Mouse (Mus musculus): ENCODE data around the gene Trio. TPM values are rescaled to one million over a fixed set of nuclear protein-coding genes. Genes with fewer than 3 reads are reported as not detected.

Gene Trio
- polyA plus RNA-seq, 1 experiment from 2014 or later = 2.8 TPM

DNA sequence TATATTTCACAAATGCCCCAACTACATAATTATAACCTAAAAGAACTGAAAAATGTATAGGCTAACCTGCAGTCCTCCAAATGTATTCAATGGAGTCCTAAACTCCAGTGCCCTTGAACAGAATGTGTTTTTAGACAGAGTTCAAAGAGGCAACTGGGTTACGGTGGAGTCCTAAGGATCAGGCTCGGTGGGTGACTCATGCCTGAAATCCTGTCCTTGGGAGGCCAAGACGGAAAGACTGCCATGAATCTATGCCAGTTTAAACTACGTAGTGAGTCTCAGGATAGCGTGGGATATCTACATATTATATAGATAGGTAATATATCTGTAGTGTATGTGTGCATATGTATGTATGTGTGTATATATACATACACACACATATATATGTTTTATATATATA lies 234.5 kb downstream of the Trio start:
- no peak overlapping the region for H3K4me3 ChIP-seq (replicated peaks)
- no peak overlapping the region for H3K27ac ChIP-seq
- no peaks in the 10 kb centered on the region for H3K9me3 ChIP-seq (replicated peaks)
- H3K36me3 ChIP-seq = no peaks in the 10 kb centered on the region
- H3K4me1 ChIP-seq (replicated peaks) = 0 out of 2 replicates have a peak, but pooled peaks cover 2% of the 10 kb centered on the region
- H3K9ac ChIP-seq = no peak overlapping the region
- H3K27me3 ChIP-seq = no peaks in the 10 kb centered on the region
- ATAC-seq (ENCODE audit: low read depth) (no peak), DNase-seq (no peak)
- WGBS (ENCODE audit: insufficient replicate concordance) = 81% methylated on average over 5 of the region's 5 CpGs
- H3K4me2 ChIP-seq = no peak overlapping the region

- H3K4me1 ChIP-seq (replicated peaks) = no peaks in the 10 kb centered on the region
- H3K4me2 ChIP-seq = no peak overlapping the region
- no peaks in the 10 kb centered on the region for H3K27me3 ChIP-seq
- H3K27ac ChIP-seq = no peak overlapping the region
- no peaks in the 10 kb centered on the region for H3K9me3 ChIP-seq (replicated peaks)
- 71% methylated on average over 6 of the region's 6 CpGs for WGBS (ENCODE audit: insufficient replicate concordance)
- no peak overlapping the region for H3K9ac ChIP-seq
- no peak overlapping the region for H3K4me3 ChIP-seq (replicated peaks)
- DNase-seq = no peak
- no peak for ATAC-seq (ENCODE audit: low read depth)
- H3K36me3 ChIP-seq = no peaks in the 10 kb centered on the region
Observed at GRCm38 (mm10) chr15:27790699-27791098, 234.9 kb downstream of the Trio start.

GRCm38 (mm10) chr15:27789325-27789724 lies 236.3 kb downstream of the Trio start:
- Histone ChIP-seq H3K36me3 (no peaks in the 10 kb centered on the region), H3K9ac (no peak overlapping the region), H3K27me3 (no peaks in the 10 kb centered on the region), H3K4me1 (replicated peaks) (peaks cover 9% of the 10 kb centered on the region), H3K4me3 (replicated peaks) (no peak overlapping the region), H3K4me2 (no peak overlapping the region), H3K9me3 (replicated peaks) (no peaks in the 10 kb centered on the region), H3K27ac (no peak overlapping the region)
- ATAC-seq (ENCODE audit: low read depth) (no peak), DNase-seq (no peak)
- 63% methylated on average over 3 of the region's 3 CpGs for WGBS (ENCODE audit: insufficient replicate concordance)

DNA sequence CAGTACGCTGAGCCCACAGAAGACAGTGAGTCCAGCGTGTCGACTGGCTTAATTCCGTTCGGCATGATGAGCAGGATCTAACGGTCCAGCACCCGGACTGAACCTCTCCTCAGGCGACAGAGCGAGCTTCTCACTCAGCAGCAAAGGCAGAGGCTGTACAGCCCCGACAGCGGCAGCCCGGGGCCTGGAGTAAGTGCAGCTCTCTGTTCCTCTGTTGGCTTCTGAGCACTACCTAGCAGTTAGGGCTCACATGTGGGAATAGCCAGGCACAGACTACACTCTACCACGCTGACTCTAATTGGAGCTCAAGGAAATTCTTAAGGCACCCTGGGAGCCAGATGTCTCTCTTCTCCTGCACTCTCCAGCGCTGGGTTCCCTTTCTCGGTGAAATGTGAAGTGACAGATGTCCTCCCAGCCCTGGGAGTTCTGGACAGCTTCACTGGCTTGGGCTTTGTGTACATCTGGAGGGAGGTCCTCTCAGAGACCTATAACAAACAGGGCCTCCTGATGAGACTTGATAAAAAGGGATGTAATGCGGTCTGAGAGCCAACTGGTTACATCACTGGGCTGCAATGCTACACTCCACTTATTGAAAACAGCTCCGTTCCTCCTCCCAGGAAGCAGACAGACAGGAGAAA lies 237.4 kb downstream of the Trio start:
- no peak overlapping the region for H3K4me2 ChIP-seq
- H3K36me3 ChIP-seq = no peaks in the 10 kb centered on the region
- H3K27ac ChIP-seq = peak overlapping the region; percentile 23; the same call in 1 of the 2 replicates
- ATAC-seq (ENCODE audit: low read depth) = no peak
- H3K9me3 ChIP-seq (replicated peaks) = no peaks in the 10 kb centered on the region
- H3K4me1 ChIP-seq (replicated peaks) = peaks cover 19% of the 10 kb centered on the region
- H3K9ac ChIP-seq = no peak overlapping the region
- 71% methylated on average over 17 of the region's 17 CpGs for WGBS (ENCODE audit: insufficient replicate concordance)
- peak overlapping the region; percentile 25; the same call in 1 of the 2 replicates for H3K4me3 ChIP-seq (replicated peaks)
- H3K27me3 ChIP-seq = no peaks in the 10 kb centered on the region
- DNase-seq = no peak

- H3K9me3 ChIP-seq (replicated peaks) = no peaks in the 10 kb centered on the region
- H3K9ac ChIP-seq = no peak overlapping the region
- DNase-seq (no peak), ATAC-seq (ENCODE audit: low read depth) (no peak)
- 62% methylated on average over 4 of the region's 4 CpGs for WGBS (ENCODE audit: insufficient replicate concordance)
- no peaks in the 10 kb centered on the region for H3K27me3 ChIP-seq
- H3K27ac ChIP-seq = no peak overlapping the region
- H3K4me2 ChIP-seq = peak overlapping the region; percentile 2
- no peaks in the 10 kb centered on the region for H3K36me3 ChIP-seq
- 0 out of 2 replicates have a peak overlapping the region, but pooled peaks have one; percentile 25 for H3K4me3 ChIP-seq (replicated peaks)
- H3K4me1 ChIP-seq (replicated peaks) = peaks cover 22% of the 10 kb centered on the region
Observed at GRCm38 (mm10) chr15:27787151-27787550, 238.5 kb downstream of the Trio start.

GRCm38 (mm10) chr15:27786418-27786817 lies 239.2 kb downstream of the Trio start:
- WGBS (ENCODE audit: insufficient replicate concordance) = 77% methylated on average over 11 of the region's 11 CpGs
- Histone ChIP-seq H3K4me2 (peak overlapping the region; percentile 2; the same call in 1 of the 2 replicates), H3K9me3 (replicated peaks) (no peaks in the 10 kb centered on the region), H3K27ac (no peak overlapping the region), H3K9ac (no peak overlapping the region), H3K27me3 (no peaks in the 10 kb centered on the region), H3K4me3 (replicated peaks) (no peak overlapping the region), H3K36me3 (no peaks in the 10 kb centered on the region), H3K4me1 (replicated peaks) (peaks cover 22% of the 10 kb centered on the region)
- ATAC-seq (ENCODE audit: low read depth) (no peak), DNase-seq (no peak)

GRCm38 (mm10) chr15:27785280-27786001 lies 240.2 kb downstream of the Trio start:
- Histone ChIP-seq H3K9me3 (replicated peaks) (no peaks in the 10 kb centered on the region), H3K27me3 (no peaks in the 10 kb centered on the region), H3K9ac (no peak overlapping the region), H3K4me1 (replicated peaks) (peaks cover 22% of the 10 kb centered on the region), H3K4me2 (peak overlapping the region; percentile 11), H3K4me3 (replicated peaks) (no peak overlapping the region), H3K27ac (peak overlapping the region; percentile 40), H3K36me3 (no peaks in the 10 kb centered on the region)
- ATAC-seq (ENCODE audit: low read depth) (peak; percentile 22; the same call in 1 of the 2 replicates), DNase-seq (no peak)
- WGBS (ENCODE audit: insufficient replicate concordance) = 33% methylated on average over 12 of the region's 12 CpGs

DNA sequence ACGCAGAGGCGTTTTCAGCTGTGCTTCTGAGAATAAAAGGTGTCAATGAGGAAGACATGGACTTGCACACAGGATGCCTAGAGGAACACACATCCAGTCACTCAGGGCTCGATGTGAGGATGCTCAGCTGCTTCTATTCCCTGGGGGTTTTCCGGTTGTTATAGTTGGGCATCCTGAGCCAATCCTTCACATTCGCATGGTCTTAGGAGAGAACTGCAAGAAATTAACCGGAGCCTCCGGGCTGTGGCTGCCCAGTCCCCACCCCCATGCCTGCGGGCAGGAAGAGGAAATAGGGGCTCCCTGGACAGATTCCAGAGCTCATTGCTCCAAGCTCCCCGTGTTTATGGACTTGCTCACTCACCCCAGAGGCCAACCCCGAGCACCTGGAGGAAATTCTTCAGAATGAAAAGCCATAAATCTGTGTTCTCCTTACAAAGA lies 241.5 kb downstream of the Trio start:
- Histone ChIP-seq H3K9me3 (replicated peaks) (no peaks in the 10 kb centered on the region), H3K4me2 (peak overlapping the region; percentile 41), H3K4me3 (replicated peaks) (0 out of 2 replicates have a peak overlapping the region, but pooled peaks have one; percentile 10), H3K9ac (no peak overlapping the region), H3K36me3 (no peaks in the 10 kb centered on the region), H3K27me3 (no peaks in the 10 kb centered on the region), H3K27ac (peak overlapping the region; percentile 63), H3K4me1 (replicated peaks) (peaks cover 22% of the 10 kb centered on the region)
- ATAC-seq (ENCODE audit: low read depth) (no peak), DNase-seq (no peak)
- WGBS (ENCODE audit: insufficient replicate concordance) = 12% methylated on average over 10 of the region's 10 CpGs

- H3K9ac ChIP-seq = no peak overlapping the region
- WGBS (ENCODE audit: insufficient replicate concordance) = 13% methylated on average over 12 of the region's 12 CpGs
- DNase-seq = no peak
- no peak for ATAC-seq (ENCODE audit: low read depth)
- no peaks in the 10 kb centered on the region for H3K36me3 ChIP-seq
- H3K27ac ChIP-seq = peak overlapping the region; percentile 63
- H3K4me3 ChIP-seq (replicated peaks) = 0 out of 2 replicates have a peak overlapping the region, but pooled peaks have one; percentile 10
- no peaks in the 10 kb centered on the region for H3K27me3 ChIP-seq
- H3K4me2 ChIP-seq = peak overlapping the region; percentile 41
- H3K9me3 ChIP-seq (replicated peaks) = no peaks in the 10 kb centered on the region
- peaks cover 22% of the 10 kb centered on the region for H3K4me1 ChIP-seq (replicated peaks)
Observed at GRCm38 (mm10) chr15:27783541-27784125, 242.0 kb downstream of the Trio start.

DNA sequence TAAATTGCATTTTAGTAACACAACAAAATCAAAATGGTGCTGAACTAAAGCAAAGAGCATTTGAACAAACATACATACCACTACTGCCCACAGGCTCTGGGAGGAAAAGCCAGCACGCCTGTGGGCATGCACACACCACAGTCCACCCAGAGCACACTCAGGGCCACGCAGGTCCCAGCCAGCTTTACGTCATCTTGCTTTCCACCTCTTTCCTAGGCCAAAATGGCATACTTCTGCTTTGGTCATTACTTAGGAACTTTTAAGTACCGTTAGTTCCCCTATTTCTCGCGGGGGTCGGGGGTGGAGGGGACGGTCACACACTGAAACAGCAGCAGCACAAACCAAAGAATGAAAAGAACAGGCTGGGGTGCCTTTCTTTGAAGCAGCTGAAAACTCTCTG lies 242.6 kb downstream of the Trio start:
- WGBS (ENCODE audit: insufficient replicate concordance) = 21% methylated on average over 8 of the region's 8 CpGs
- H3K4me1 ChIP-seq (replicated peaks) = peaks cover 24% of the 10 kb centered on the region
- DNase-seq (no peak), ATAC-seq (ENCODE audit: low read depth) (no peak)
- no peak overlapping the region for H3K9ac ChIP-seq
- peak overlapping the region; percentile 63 for H3K27ac ChIP-seq
- no peaks in the 10 kb centered on the region for H3K9me3 ChIP-seq (replicated peaks)
- no peaks in the 10 kb centered on the region for H3K27me3 ChIP-seq
- H3K4me2 ChIP-seq = peak overlapping the region; percentile 41
- no peak overlapping the region for H3K4me3 ChIP-seq (replicated peaks)
- no peaks in the 10 kb centered on the region for H3K36me3 ChIP-seq

DNA sequence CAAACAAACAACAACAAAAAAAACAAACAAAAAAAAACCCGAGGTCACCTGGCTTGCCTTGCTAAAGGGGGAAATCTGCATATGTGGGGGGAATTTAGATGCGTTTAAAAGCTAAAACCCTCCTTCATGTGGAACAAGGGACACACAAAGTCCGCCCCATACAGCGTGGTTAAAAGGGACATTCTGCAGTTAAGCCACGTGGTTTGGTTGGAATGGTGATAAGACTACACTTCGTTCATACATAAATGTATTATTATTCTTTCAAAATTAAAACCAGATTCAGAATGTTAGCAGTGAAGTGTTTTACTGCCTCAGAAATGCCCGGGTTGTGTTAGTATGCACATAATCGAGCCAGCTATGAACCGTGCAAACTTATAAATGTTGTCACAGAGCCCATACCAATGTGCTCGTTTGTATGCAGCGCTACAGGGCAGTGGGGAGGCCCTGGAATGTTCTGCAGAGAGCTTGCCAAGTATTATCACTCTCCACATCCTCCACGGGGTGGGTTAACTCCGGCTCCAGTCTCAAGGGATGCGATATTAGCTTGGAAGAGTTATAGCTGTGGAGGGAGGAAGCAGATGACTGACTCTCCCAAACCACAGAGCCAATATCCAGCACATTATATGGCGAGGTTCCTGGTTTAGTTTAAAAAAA lies 243.1 kb downstream of the Trio start:
- Histone ChIP-seq H3K9me3 (replicated peaks) (no peaks in the 10 kb centered on the region), H3K27ac (no peak overlapping the region; the same call in 1 of the 2 replicates), H3K4me3 (replicated peaks) (no peak overlapping the region), H3K9ac (no peak overlapping the region), H3K4me2 (no peak overlapping the region), H3K27me3 (no peaks in the 10 kb centered on the region), H3K36me3 (no peaks in the 10 kb centered on the region), H3K4me1 (replicated peaks) (peaks cover 24% of the 10 kb centered on the region)
- WGBS (ENCODE audit: insufficient replicate concordance) = 35% methylated on average over 15 of the region's 15 CpGs
- DNase-seq = no peak
- ATAC-seq (ENCODE audit: low read depth) = peak; percentile 51; the same call in 1 of the 2 replicates
